Mouse (Mus musculus) splenic B cell, adult 2 months (primary cell): ENCODE data around the gene Neurl4.
A peak's percentile ranks its signal among the peaks of the same experiment; 100 is the strongest.
"Not testable (repeated sequence)": the region's sequence is repeated elsewhere in the genome, so short reads cannot be mapped to it uniquely, and the experiment has no call there.

Experiments
- DNase-seq: peaks from one replicate; pipeline ENCODE4 v3.0.0-alpha.2; 2011; ENCODE audit warnings: low read depth, low spot score
- H3K27me3 ChIP-seq: 2 replicates; pipeline ENCODE4 v1.6.1; 2012; ENCODE audit warnings: mild to moderate bottlenecking, low read length, moderate library complexity, mixed read lengths; ENCODE audit not compliant: control insufficient read depth, poor library complexity, insufficient read depth, severe bottlenecking
- H3K36me3 ChIP-seq: 2 replicates; pipeline ENCODE4 v1.6.1; 2012; ENCODE audit warnings: mild to moderate bottlenecking, low read length, moderate library complexity, mixed read lengths; ENCODE audit not compliant: control insufficient read depth, poor library complexity, insufficient read depth, severe bottlenecking

Neurl4 gene

DNA sequence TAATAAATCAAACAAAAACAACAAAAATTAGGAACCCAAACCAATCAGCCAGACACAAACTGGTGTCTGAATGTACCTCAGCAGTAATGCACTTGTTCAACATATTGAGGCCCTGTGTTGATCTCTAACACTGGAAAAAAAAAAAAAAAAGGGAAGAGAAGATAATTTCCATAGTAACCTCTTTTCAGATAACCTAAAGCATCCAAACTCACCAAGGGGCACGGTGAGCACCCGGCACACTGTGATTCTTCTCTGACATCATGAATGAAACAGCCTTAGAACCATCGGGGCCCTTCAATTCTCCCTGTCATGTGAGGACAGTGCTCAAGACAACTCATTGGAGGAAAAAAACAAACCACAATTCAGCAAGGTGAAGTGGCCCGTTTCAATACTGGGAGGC, 28.8 kb downstream of the Neurl4 start:
- Histone ChIP-seq H3K36me3 (no peaks in the 10 kb centered on the region), H3K27me3 (no peaks in the 10 kb centered on the region)
- DNase-seq, result no peak

DNA sequence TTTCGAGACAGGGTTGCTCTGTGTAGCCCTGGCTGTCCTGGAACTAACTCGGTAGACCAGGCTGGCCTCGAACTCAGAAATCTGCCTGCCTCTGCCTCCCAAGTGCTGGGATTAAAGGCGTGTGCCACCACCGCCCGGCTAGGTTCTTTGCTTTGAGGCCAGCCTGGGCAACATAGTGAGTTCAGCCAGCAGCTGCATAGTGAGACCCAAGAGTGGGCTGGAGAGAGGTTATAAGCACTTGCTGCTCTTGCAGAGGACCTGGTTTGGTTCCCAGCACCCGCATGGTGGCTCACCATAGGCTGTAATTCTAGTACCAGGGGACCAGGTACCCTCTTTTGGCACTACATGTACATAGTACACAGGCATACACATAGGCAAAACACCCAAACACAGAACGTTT, 29.3 kb downstream of the Neurl4 start:
- H3K36me3 ChIP-seq, DNase-seq, H3K27me3 ChIP-seq: not testable (repeated sequence)

DNA sequence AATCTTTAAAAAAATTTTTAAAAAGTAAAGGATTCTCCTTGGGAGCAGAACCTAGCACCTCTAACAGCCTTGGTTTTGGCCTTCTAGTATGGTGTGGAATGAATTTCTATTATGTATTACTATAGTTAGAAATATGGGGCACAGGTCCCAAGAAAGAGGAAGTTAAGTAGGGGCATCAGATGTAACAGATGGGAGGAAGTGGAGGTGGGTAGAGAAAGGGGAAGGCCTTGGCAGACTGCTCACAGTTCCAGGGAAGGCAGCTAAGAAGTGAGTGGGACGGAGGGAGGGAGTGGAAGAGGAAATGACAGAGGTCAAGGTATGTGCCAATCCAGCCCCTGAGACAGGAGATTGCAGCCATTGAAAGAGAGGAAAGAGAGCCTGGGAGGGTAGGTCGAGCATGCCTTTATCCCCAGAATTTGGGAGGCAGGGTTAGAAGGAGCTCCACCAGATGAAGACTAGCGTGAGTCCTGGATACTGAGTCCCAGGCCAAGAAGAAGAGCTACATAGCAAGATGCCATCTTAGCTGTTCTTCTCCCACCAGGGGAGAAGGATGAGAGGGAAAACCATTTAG, 30.2 kb downstream of the Neurl4 start:
- peak; percentile 77 for DNase-seq
- no peaks in the 10 kb centered on the region for H3K36me3 ChIP-seq
- no peaks in the 10 kb centered on the region for H3K27me3 ChIP-seq

DNA sequence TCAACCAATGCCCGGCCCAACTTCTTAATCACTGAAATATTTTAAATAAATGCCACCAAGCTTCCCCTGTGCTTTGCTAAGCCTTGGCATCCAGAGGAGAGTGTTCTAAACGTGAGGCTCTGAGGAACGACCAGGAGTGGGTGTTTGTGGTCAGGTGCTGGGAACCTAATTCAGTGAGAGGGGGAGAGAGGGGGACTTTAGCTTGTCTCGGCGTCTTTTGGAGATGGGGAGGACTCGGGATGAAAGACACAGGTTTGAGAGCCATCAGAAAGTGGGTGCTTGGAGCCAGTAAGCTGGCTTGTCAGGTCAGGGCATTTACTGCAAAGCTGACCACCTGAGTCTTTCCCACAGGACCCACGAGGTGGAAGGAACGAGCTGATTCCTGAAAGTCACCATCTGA, 30.9 kb downstream of the Neurl4 start:
- H3K27me3 ChIP-seq, result peaks cover 3% of the 10 kb centered on the region
- no peak for DNase-seq

DNA sequence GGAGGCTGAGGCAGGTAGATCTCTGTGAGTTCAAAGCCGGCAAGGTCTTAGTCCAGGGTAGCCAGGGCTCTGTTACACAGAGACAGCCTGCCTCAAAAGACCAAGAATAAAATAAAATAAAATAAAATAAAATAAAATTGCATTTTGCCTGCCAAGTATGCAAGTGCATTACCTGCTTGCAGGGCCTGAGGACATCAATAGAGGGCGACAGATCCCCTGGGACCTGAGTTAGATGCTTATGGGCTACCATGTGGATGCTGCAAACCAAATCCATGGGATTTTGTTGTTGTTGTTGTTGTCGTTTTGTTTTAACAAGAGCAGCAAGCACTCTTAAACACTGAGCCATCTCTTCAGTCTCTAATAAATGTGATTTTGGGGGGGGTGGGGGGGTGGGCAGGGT, 31.4 kb downstream of the Neurl4 start:
- DNase-seq, result peak; percentile 47

More for the DNA sequence above, 30.9 kb downstream of the Neurl4 start:
- no peaks in the 10 kb centered on the region for H3K36me3 ChIP-seq

DNA sequence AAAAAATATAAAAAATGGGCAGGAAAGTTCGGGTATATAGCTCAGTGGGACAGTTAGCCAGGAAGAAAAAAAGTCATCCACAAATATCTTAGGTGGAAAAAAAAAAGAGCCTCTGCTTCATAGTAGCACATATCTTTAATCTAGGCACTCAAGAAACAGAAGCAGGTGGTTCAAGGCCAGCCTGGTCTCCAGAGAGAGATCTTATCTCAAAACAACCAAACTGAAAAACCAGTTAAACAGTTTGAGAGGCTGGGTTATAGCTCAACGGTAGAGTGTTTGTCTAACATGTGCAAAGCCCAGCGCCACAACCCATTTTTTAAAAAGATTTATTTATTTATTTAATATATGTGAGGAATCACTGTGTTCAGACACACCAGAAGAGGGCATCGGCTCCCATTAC, 32.2 kb downstream of the Neurl4 start:
- DNase-seq, result no peak
- Histone ChIP-seq H3K27me3 (peaks cover 3% of the 10 kb centered on the region), H3K36me3 (no peaks in the 10 kb centered on the region)

More for the DNA sequence above, 31.4 kb downstream of the Neurl4 start:
- Histone ChIP-seq H3K27me3 (peaks cover 3% of the 10 kb centered on the region), H3K36me3 (no peaks in the 10 kb centered on the region)

DNA sequence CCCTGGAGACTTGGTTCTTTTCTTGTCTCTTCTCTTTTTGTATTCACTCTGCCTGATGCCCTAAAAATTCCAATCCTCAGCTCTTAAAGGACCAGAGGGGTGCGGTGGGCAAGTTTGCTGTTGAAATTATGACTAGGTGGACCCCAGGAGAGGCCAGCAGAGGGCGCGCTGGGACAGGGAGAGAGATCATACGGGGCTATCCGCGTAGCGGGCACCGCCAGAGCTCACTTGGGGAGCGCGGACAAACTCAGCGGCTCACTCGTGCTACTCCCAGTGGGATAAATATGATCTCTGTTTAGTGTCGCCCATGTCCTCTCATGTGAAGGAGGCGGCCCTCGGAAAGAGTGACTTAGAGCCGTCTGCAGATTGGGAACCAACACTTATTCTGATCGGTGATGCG, 33.3 kb downstream of the Neurl4 start:
- peak; percentile 91 for DNase-seq
- peaks cover 3% of the 10 kb centered on the region for H3K27me3 ChIP-seq
- no peaks in the 10 kb centered on the region for H3K36me3 ChIP-seq

DNA sequence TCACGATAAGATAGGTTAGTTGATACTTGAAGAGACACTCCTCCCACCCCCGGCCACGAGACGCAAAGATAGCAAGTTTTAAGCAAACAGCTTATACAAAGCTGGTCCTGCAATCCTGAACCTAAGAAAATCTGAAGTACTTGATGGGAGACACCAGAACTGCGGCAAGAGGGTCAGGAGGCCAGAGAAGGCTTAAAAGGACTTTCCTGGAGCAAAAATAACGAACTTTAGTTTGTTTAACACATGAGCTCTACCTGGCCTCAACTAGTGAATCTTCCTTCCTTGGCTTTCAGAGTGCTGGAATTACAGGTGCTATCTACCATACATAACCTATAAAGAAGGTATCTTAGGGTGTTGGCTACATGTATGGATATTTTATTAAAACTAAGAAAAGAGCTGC, 33.8 kb downstream of the Neurl4 start:
- peaks cover 3% of the 10 kb centered on the region for H3K27me3 ChIP-seq
- DNase-seq, result no peak
- H3K36me3 ChIP-seq, result no peaks in the 10 kb centered on the region

DNA sequence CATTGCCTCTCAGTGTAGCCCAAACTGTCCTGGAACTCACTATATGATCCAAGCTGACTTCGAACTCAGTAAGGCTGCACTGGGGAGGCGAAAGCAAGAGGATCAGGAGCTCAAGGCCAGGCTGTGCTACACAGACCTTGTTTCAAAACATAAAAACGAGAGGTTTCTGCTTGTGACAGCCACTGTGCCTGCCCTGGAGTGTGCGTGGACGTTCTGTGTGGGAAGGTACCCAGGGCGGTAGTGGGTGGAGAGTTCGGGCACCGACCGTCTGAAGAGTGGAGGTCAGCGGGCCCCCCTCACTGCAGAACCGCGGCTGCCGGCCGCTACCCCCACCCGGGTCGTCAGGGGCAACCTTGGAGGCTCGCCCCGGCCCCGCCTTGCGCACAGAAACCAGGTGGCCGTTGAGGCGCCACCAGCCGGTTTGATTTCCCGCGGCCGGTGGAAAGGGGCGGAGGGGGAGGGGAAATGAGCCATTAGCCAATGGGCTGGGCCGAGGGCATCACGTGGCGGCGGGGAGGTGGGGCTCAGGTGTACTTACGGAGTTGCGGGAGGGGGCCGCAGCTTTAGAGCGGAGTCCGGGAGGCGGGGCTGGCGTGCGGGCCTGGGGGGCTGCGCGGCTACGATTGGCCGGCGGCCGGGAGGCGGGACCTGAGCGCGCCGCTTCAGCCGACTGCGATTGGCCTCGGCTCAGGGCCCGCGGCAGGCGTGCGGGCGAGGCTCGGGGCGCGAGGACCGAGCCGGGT, 34.4 kb downstream of the Neurl4 start, which contains the start of gene Ybx2:
Ybx2 (plus strand) TSS at position 660 of the 743 bp plus-strand sequence.
- DNase-seq, result peak; percentile 89
- Histone ChIP-seq H3K27me3 (peaks cover 3% of the 10 kb centered on the region), H3K36me3 (no peaks in the 10 kb centered on the region)

DNA sequence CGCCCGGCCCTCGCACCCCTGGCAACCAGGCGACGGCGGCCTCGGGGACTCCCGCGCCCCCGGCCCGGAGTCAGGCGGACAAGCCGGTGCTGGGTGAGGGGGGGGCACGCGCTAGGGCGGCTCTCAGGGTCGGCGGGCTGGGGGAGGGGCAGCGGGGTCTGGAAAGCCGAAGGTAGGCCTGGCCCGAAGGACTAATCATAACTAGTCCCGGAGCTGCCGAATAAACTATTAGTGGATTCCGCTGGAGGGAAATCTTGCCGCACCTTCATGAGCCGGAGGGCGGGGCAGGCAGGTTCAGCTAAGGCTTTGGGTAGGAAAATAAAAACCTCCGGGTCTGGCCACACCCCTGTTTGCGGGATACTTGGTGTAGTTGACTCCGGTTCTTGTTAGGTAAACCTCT, 35.3 kb downstream of the Neurl4 start:
- H3K27me3 ChIP-seq, result peaks cover 3% of the 10 kb centered on the region
- H3K36me3 ChIP-seq, result no peaks in the 10 kb centered on the region
- DNase-seq, result peak; percentile 30

DNA sequence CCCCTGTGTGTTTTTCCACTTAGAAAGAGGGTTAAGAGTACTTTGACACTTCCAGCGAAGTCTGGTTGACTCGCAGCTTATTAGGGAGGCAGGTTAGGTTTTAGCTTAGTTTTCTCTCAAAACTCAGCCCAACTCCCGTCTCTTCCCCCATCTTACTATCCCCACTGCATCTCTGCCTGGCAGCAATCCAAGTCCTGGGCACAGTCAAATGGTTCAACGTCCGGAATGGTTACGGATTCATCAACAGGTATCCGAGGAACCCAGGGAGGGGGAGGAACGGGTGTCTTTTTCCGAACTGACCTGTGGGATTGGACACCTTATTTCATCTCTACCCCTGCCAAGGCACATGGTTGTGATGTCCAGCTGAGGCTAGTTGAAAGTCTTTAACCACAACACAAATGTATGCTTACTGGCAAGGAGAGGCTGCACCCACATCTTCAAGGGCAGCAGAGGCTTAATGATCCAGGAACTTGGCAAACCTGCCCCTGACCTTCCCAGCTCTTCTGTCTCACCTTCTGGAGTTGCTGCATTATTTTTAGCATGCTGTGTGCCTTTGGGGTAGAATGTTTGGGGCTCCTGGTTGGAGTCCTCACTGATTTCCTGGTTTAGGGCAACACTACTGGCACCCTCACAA, 36.0 kb downstream of the Neurl4 start:
- DNase-seq, result no peak
- Histone ChIP-seq H3K36me3 (no peaks in the 10 kb centered on the region), H3K27me3 (peaks cover 3% of the 10 kb centered on the region)

DNA sequence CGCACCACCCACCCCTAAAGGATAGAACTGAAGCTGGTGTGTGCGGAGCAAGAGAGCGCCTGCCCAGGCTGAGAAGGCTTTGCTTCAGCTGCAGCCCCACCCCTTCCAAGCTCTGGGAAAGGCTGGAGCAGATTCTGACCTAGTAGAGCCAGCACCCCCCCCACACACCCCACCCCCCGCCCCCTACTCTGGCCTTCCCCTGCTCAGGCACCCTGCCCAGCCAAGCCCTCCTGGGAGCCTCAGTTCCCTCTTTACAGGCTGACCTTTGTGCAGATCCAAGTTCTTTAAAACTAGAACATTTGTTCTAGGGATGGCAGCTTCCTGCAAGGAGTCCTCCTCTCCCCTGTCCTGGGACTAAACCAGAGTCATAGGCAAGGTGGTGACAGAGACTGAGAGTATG, 36.5 kb downstream of the Neurl4 start:
- Histone ChIP-seq H3K27me3 (peaks cover 3% of the 10 kb centered on the region), H3K36me3 (no peaks in the 10 kb centered on the region)
- DNase-seq, result no peak

DNA sequence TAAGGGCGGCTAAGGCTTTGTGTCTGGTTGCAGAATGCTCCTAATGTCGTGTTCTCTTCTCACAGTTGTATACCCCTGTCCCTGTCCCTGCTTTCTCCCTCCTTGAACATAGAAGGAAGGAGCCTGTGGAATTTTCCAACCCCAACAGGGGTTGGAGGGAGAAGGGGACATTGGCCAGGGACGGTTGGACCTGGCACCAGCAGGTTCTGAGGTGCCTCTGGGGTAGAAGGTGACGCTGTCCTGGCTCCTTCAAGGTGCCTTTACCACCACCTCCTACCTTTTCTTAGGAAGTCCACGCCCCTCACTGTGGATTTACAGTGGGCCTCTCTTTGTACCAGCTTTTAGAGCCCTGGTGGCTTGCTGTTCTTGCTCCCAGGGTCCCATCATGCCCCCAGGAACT, 37.0 kb downstream of the Neurl4 start:
- no peaks in the 10 kb centered on the region for H3K36me3 ChIP-seq
- DNase-seq, result no peak

DNA sequence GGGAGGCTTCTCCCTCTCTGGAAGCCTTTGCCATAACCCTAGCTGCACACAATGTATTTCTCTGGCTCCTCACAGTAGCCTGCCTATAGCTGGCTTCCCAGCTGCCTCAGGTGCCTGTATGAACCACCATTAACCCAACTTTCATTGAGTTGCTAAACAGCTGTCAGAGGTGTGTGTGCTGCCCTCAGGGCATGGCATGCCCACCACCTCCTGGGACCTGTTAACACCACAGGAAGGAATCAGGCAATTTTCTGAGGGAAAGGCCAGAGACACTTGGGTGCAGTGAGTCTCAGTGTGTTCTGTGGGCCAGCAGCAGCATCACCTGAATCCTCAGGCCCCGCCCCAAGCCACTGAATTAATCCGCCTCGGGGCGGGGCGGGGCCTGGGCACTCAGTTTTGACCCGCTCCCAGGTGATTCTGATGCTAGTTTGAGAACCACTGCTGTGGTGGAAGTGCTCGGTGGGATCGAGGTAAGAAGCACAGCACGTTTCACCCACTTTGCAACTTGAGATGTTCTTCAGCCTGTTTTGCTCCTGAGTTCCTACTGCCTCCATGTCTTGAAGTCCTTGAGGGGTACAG, 37.6 kb downstream of the Neurl4 start:
- H3K27me3 ChIP-seq, result peaks cover 3% of the 10 kb centered on the region
- DNase-seq, result no peak
- no peaks in the 10 kb centered on the region for H3K36me3 ChIP-seq

More for the DNA sequence above, 37.0 kb downstream of the Neurl4 start:
- H3K27me3 ChIP-seq, result peaks cover 3% of the 10 kb centered on the region

DNA sequence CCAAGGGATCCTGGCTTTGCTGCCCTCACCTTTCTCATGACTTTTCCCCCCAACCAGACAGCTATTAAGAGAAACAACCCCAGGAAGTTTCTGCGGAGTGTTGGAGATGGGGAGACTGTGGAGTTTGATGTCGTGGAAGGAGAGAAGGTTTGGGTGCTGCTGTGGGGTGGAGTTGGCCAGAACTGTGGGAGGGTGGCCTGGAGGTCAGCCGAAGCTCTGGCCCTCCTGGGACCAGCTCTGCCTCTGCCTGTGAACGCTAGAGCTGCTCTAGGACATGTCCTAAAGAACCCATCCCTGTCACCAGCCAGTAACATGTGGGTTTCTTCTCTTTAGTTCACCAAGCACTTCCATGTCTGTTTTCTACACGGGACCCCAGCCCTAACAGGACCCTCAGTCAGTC, 38.3 kb downstream of the Neurl4 start:
- H3K27me3 ChIP-seq, result peaks cover 3% of the 10 kb centered on the region
- DNase-seq, result no peak
- no peaks in the 10 kb centered on the region for H3K36me3 ChIP-seq
